Mouse (Mus musculus): ENCODE measurements at regions not wholly inside any gene's neighbourhood (a gene's known extent, or its start where the extent isn't known, plus 50 kb on each side); places are given as distances from the start of the nearest gene placed in this dataset.

GRCm38 (mm10) chr5:112077840-112078600 lies 174.3 kb downstream of the Cryba4 start:
- DNase-seq (ENCODE audit: extremely low read depth, low read depth, low spot score): no peak

DNA sequence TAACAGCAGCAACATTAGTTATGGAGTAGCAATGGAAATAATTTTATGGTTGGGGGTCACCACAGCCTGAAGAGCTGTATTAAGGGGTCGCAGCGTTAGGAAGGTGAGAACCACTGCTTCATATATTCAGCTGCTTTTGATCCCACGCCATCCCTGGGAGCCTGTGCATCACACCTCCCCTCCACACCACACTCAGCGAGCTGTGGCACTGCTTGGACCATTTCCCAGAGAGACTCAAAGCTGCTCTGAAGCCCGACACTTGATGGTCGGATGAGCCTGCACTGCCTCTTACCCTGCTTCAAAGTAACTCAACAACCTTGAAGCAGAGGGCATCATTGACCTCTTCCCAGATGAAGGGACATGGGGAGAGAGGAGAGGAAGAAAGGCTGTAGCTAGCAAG lies 171.3 kb downstream of the Cryba4 start:
- no peak for DNase-seq (ENCODE audit: extremely low read depth, low read depth, low spot score)

DNA sequence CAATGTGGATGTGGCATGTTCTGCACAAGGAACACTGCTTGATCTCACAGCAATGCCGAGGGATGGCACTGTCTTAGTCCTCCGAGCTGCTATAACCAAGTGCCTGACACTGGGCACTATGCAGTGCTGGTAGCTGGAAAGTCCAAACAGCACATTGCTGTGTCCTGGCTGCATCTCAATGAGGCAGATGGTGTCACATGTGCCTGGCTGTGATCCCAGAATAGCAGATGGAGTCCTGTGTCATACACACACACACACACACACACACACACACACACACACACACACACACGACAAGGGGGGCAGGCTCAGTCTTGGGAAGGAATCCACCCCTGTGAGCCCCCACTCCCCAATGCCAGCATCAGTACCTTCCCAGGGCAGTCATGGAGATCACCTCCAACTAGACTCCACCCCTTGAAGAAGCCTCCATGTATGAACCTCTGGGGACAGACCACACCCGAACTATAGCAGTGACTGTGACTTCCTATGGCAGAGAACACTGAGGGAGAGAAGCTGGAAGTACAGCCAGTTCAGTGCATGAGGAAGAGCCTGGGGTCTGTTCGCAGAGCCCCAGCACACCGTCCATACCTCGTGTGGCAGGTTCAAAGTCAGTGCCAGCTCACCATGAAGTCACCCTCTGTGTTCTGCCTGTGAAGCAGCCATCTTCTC lies 160.3 kb downstream of the Cryba4 start:
- no peak for DNase-seq (ENCODE audit: extremely low read depth, low read depth, low spot score)

DNA sequence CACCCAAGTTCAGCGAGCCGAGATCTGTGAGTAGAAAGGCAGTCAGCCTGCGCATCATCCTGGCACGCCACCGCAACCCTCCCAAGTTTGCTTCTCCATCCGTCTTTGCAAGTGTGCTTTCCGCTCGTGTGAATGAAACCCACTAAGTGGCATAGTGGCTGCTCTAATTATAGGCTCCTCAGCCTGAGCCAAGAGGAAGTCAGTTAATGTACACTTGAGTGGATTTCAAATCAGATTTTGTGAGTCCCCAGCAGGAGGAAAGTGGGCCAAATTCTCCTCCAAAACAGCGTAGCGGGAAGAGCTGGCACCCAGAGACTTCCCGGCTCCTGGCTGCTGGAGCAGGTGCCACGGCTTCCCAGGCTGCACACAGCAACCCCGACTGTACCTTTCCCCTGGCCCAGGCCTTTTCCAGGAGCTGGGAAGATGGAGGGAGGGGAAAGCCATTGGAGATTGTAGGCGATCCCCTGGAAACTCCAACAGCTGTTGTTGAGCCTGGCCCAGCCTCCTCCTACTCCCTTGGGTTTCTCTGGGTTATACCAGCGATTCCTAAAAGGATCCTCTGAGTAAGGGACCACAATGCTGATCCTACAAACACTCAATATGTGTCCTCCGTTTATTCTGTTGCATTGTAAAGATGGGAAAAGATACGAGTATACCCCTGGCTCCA lies 158.3 kb downstream of the Cryba4 start:
- no peak for DNase-seq (ENCODE audit: extremely low read depth, low read depth, low spot score)

DNA sequence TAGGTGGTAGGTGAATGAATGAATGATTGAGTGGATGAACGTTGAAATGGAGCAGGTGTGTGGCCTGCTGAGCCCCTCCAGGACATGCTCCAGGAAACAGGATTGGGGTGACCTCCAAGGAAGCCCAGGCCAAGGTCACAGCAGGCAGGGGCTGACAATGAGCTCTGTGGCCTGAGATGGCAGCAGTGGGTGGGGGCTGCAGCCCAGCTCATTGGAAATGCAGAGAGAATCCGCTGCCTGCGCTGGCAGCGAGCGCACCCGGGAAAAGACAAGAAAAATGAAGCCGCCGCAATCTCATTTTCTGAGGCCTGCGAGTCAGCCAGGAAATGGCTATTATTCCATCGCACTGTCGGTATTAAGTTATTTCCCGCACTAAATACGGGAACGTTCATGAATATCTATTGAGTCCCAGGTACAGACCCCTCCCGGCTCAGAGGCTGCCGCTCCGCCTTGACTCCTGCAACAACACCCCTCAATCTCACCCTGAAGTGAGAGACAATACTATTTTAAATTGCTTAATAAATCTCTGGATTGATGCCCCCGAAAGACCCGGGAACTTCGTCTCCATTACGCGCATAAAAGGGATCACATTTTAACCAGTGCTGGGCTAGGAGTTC lies 153.7 kb downstream of the Cryba4 start:
- DNase-seq (ENCODE audit: extremely low read depth, low read depth, low spot score): no peak

DNA sequence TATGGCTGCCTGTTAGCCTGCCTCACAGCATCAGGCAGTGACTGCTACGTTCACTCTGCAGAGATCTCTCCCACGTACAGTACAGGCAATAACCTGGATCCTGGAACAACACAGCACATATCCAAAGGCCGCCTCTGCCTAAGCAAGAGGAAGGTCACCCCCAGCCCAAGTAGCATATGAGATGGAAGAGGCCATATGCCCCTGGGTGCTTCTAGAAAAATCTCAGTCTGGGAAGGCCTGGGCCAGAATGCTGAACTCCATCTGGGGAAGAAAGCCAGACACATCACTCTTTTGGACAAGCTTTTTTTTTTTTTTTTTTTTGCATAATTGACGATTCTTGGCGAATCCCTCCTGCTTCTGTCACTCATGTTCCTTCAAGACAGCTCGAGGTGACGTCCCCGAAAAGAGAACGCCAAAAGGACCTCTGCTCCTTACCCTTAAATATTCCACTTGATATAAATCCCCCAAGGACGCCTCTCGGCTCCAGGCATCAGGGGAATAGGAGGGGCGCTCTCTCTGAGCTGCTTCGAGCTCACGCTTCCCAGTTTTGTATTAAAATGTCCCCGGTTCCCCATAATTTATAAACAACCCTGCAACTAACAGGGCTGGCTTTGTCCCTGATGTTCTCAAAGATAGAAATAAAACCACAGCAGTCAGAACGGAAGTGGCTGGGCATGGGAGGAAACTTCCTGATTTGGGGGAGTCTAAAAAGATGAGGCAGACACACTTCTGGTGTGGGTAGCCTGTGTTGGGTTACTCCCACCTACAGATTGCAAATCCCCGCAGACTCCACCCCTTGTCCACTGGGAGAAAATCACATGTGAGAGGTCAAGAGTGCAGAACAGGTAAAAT lies 150.4 kb downstream of the Cryba4 start:
- no peak for DNase-seq (ENCODE audit: extremely low read depth, low read depth, low spot score)

- DNase-seq (ENCODE audit: extremely low read depth, low read depth, low spot score): no peak
These were observed 141.9 kb downstream of the Cryba4 start for GRCm38 (mm10) chr5:112110306-112110969.

GRCm38 (mm10) chr5:112120766-112121165 lies 131.6 kb downstream of the Cryba4 start:
- DNase-seq (ENCODE audit: extremely low read depth, low read depth, low spot score): no peak

GRCm38 (mm10) chr5:112121554-112121953 lies 130.8 kb downstream of the Cryba4 start:
- no peak for DNase-seq (ENCODE audit: extremely low read depth, low read depth, low spot score)

DNA sequence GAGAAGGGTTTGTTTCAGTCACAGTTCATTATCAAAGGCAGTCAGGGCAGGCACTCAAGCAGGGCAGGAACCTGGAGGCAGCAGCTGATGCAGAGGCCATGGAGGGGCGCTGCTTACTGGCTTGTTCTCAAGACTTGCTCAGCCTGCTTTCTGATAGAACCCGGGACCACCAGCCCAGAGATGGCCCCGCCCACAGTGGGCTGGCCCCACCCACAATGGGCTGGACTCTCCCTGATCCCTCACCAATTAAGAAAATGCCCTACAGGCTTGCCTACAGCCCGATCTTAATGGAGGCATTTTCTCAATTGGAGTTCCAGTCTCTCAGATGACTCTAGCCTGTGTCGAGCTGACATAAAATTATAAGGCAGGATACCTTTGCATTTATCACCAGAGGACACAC lies 129.7 kb downstream of the Cryba4 start:
- no peak for DNase-seq (ENCODE audit: extremely low read depth, low read depth, low spot score)

GRCm38 (mm10) chr5:112127171-112127570 lies 125.1 kb downstream of the Cryba4 start:
- no peak for DNase-seq (ENCODE audit: extremely low read depth, low read depth, low spot score)

GRCm38 (mm10) chr5:112132746-112133145 lies 119.6 kb downstream of the Cryba4 start:
- no peak for DNase-seq (ENCODE audit: extremely low read depth, low read depth, low spot score)

DNA sequence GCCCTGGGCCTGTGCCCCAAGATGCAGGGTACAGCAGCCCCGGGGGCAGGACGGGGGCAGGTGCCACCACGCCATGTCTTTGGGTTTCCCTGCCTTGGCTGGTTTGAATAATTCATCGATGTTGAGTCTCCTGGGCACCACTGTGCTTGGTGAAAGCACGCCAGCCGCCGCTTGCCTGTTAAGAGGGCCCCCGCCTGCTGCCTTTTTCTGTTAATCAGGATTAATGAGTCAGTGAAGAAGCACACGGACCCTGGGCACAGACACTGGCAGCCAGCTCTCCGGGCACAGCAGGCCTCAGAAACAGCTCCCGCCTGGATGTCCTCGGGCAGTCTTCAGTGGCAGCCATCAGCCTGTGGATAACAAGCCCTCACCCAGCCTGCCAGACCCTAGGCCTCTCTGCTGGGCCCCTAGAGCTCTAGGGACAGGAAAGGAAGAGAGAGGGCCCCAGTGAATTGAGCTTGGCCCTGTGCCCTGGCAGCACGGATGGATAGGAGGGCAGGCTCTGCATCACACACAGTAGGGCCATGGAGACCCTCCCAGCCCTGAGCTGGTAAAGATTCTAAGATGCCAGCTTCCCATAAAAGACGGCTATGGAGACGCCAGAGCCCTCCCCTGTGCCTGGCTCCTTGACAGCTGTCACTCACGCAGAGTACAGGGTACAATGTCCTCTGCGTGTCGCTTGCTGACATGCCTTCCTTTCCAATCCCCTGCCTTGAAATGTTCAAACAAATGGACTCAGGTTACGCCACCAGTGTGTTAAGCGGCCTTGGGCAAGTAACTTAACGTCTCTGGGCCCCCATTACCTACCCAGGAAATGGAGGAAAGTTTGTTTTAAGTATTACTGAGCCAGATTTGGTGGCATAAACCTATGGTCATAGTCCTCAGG lies 118.4 kb downstream of the Cryba4 start:
- DNase-seq (ENCODE audit: extremely low read depth, low read depth, low spot score): no peak

DNA sequence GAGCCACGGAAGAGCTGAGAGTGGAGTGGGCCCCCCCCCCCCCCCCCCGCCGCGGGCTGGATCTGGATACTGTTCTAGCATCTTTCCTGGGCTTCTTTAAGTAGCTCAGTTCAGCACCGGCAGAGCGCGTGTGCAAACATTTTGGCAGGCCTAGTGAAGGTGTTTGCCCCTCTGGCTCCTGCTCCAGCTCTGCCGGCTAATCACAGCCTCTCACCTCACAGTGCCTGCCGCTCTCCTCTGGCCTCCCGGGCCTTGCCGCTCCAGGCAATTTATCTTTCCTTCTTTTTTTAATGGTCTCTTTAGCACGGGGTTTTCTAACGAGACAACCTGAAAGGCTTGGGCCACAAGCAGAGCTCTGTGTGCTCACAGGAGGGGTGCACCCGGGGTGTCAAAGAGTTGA lies 115.7 kb downstream of the Cryba4 start:
- no peak for DNase-seq (ENCODE audit: extremely low read depth, low read depth, low spot score)

DNA sequence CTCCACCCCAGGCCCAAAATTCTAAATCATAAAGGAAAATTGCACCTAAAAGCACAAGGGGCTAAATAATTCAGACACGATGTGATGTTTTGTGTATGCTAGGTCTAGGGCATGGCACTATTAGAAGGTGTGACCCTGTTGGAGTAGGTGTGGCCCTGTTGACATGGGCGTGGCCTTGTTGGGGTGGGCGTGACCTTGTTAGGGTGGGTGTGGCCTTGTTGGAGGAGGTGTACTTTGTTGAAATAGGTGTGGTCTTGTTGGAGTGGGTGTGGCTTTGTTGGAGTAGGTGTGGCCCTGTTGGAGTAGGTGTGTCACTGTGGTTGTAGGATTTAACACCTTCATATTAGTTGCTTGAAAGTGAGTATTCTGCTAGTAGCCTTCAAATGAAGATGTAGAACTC lies 114.1 kb downstream of the Cryba4 start:
- no peak for DNase-seq (ENCODE audit: extremely low read depth, low read depth, low spot score)

DNA sequence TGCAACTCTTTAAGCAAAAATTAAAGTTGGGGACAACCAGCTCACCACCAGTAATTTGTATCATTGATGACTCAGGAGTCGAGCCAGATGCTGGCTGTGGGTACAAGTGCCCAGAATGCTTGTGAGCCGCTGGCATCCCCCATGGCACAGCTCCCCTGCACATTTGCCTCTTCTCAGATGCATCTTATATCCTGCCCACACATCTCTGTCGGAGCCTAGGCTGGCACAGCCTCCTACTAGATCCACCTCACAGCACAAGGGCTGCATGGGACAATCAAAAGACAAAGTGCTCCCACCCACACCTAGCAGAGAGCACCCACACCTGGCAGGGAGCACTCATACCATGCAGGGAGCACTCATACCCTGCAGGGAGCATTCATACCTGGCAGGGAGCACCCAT lies 109.6 kb downstream of the Cryba4 start:
- no peak for DNase-seq (ENCODE audit: extremely low read depth, low read depth, low spot score)

GRCm38 (mm10) chr5:112143993-112144621 lies 108.2 kb downstream of the Cryba4 start:
- DNase-seq (ENCODE audit: extremely low read depth, low read depth, low spot score): no peak

GRCm38 (mm10) chr5:112153675-112154085 lies 98.6 kb downstream of the Cryba4 start:
- no peak for DNase-seq (ENCODE audit: extremely low read depth, low read depth, low spot score)

GRCm38 (mm10) chr5:112154650-112155049 lies 97.7 kb downstream of the Cryba4 start:
- DNase-seq (ENCODE audit: extremely low read depth, low read depth, low spot score): no peak
